Mouse (Mus musculus): Measurements from ENCODE around the gene Clba1. TPM values are rescaled to one million over a fixed set of nuclear protein-coding genes. Genes with fewer than 3 reads are reported as not detected.
A peak's percentile ranks its signal among the peaks of the same experiment; 100 is the strongest.

The Clba1 gene
- polyA plus RNA-seq (2014; fragmentation: Nextera tagmentation; extraction: Ambion mirVana), result 4.3 and 5.1 TPM in 2 replicates

DNA sequence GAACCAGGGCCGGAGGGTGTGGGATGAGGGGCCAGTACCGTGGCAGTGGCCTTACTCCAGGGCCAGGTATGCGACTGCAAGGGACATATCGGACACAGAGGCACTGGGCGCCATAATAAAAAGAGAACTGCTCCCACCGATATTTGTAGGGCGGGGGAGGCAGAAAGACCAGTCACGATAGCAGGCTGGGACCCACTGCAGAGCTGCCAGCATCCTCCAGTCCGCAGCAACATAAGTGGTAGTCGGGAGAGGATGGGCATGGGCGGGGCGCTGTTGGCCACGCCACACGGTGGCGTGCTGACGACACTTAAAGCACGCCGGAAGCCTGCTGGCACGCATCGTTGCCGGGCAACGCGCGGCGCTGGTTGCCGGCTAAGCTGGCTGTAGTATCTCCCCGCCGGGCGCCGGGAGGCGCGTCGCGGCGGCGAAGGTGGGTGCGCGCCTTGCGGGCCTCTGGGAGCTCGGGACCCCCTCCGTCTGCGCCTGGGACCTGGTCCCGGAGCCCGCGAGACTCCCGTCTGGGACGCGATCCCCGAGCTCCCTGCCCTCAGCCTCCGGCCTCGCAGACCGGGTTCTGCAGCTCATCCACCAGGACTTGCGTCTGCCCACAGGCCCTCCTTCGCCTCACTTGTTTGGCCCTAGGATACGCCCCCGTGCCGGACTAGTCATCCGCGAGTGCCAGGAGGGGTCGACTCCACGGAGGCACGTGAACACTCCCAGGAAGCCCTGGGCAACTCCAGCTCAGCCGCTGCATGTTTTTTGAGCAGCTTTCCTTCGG, at the start of gene Clba1:
Clba1 (plus strand) TSS at position 351 of the 778 bp plus-strand sequence.
- ATAC-seq (ENCODE audit: insufficient read depth), result peak; percentile 91
- H3K27ac ChIP-seq (ENCODE audit: low read depth), result no peak within 1 kb of the TSS

GRCm38 (mm10) chr12:112759471-112759870, 49.3 kb upstream of the Clba1 start:
- Histone ChIP-seq H3K4me3 (ENCODE audit: low read depth, low read length) (no peak overlapping the region), H3K9me3 (ENCODE audit: low read depth, low read length) (no peaks in the 10 kb centered on the region), H3K4me1 (ENCODE audit: insufficient read depth) (no peaks in the 10 kb centered on the region), H3K27me3 (ENCODE audit: insufficient read depth, low read length) (no peaks in the 10 kb centered on the region), H3K27ac (ENCODE audit: low read depth) (no peak overlapping the region), H3K36me3 (ENCODE audit: insufficient read depth) (no peaks in the 10 kb centered on the region), H3K9ac (no peak overlapping the region), H3K4me2 (no peak overlapping the region)
- no peak for DNase-seq
- TF ChIP-seq CTCF (IDR thresholded peaks at IDR 0.05; ENCODE audit: low read depth), result no peak
- WGBS, result 79% methylated on average over 3 of the region's 3 CpGs
- no peak for ATAC-seq (ENCODE audit: insufficient read depth)

More for the DNA sequence above, at the start of gene Clba1:
- DNase-seq, result peak; percentile 98
- peak; percentile 68 for TF ChIP-seq CTCF (IDR thresholded peaks at IDR 0.05; ENCODE audit: low read depth)
- no peaks in the 10 kb centered on the region for H3K9me3 ChIP-seq (ENCODE audit: low read depth, low read length)
- peak within 1 kb of the TSS; percentile 64 for H3K4me3 ChIP-seq (ENCODE audit: low read depth, low read length)
- H3K9ac ChIP-seq, result peak within 1 kb of the TSS; percentile 57
- H3K36me3 ChIP-seq (ENCODE audit: insufficient read depth), result no peaks in the 10 kb centered on the region
- peak within 1 kb of the TSS; percentile 99 for H3K4me2 ChIP-seq
- H3K27me3 ChIP-seq (ENCODE audit: insufficient read depth, low read length), result no peaks in the 10 kb centered on the region
- H3K4me1 ChIP-seq (ENCODE audit: insufficient read depth), result 0 out of 2 replicates have a peak, but pooled peaks cover 3% of the 10 kb centered on the region
- WGBS, result 1% methylated on average over 64 of the region's 64 CpGs

GRCm38 (mm10) chr12:112760154-112760926, 48.4 kb upstream of the Clba1 start, which contains the start of gene Pld4:
Pld4 (plus strand) TSS chr12:112760655.
- WGBS, result 40% methylated on average over 4 of the region's 4 CpGs
- ATAC-seq (ENCODE audit: insufficient read depth), result no peak
- no peak within 1 kb of the TSS for H3K4me2 ChIP-seq

GRCm38 (mm10) chr12:112761411-112761810, 47.3 kb upstream of the Clba1 start:
- TF ChIP-seq CTCF (IDR thresholded peaks at IDR 0.05; ENCODE audit: low read depth), result no peak
- no peak for ATAC-seq (ENCODE audit: insufficient read depth)
- Histone ChIP-seq H3K27ac (ENCODE audit: low read depth) (no peak overlapping the region), H3K27me3 (ENCODE audit: insufficient read depth, low read length) (no peaks in the 10 kb centered on the region), H3K9ac (no peak overlapping the region), H3K4me3 (ENCODE audit: low read depth, low read length) (no peak overlapping the region), H3K4me1 (ENCODE audit: insufficient read depth) (no peaks in the 10 kb centered on the region), H3K4me2 (no peak overlapping the region), H3K36me3 (ENCODE audit: insufficient read depth) (no peaks in the 10 kb centered on the region), H3K9me3 (ENCODE audit: low read depth, low read length) (no peaks in the 10 kb centered on the region)
- WGBS, result 80% methylated on average over 4 of the region's 4 CpGs
- no peak for DNase-seq

More at GRCm38 (mm10) chr12:112760154-112760926, 48.4 kb upstream of the Clba1 start, which contains the start of gene Pld4:
- no peaks in the 10 kb centered on the region for H3K27me3 ChIP-seq (ENCODE audit: insufficient read depth, low read length)
- TF ChIP-seq CTCF (IDR thresholded peaks at IDR 0.05; ENCODE audit: low read depth), result no peak
- H3K9ac ChIP-seq, result no peak within 1 kb of the TSS
- no peak within 1 kb of the TSS for H3K27ac ChIP-seq (ENCODE audit: low read depth)
- H3K4me1 ChIP-seq (ENCODE audit: insufficient read depth), result no peaks in the 10 kb centered on the region
- no peaks in the 10 kb centered on the region for H3K36me3 ChIP-seq (ENCODE audit: insufficient read depth)
- no peak for DNase-seq
- no peaks in the 10 kb centered on the region for H3K9me3 ChIP-seq (ENCODE audit: low read depth, low read length)
- no peak within 1 kb of the TSS for H3K4me3 ChIP-seq (ENCODE audit: low read depth, low read length)

DNA sequence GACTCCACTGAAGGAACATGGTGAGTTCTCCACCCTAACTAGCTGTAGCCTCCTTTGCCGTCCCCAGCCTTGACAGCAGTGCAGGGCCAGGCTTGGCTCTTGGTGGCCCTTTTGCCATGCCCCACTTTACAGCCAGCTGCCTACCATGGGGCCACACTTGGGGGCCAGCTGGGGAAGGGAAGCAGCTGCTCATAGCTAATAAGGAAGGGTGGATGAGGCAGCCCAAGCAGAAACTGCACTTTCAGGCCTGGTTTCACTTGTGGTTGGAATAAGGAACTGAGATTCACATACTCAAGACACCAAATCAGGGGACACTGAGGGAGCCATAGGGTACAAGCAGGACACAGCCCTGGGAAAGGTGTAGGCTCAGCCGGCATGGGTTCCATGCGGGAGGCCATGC, 46.7 kb upstream of the Clba1 start:
- H3K9ac ChIP-seq, result no peak overlapping the region
- no peak for TF ChIP-seq CTCF (IDR thresholded peaks at IDR 0.05; ENCODE audit: low read depth)
- H3K9me3 ChIP-seq (ENCODE audit: low read depth, low read length), result no peaks in the 10 kb centered on the region
- H3K4me3 ChIP-seq (ENCODE audit: low read depth, low read length), result no peak overlapping the region
- no peaks in the 10 kb centered on the region for H3K27me3 ChIP-seq (ENCODE audit: insufficient read depth, low read length)
- H3K4me2 ChIP-seq, result no peak overlapping the region
- DNase-seq (no peak), ATAC-seq (ENCODE audit: insufficient read depth) (no peak)
- no peaks in the 10 kb centered on the region for H3K36me3 ChIP-seq (ENCODE audit: insufficient read depth)
- H3K4me1 ChIP-seq (ENCODE audit: insufficient read depth), result no peaks in the 10 kb centered on the region
- H3K27ac ChIP-seq (ENCODE audit: low read depth), result no peak overlapping the region
- WGBS, result 79% methylated on average over 3 of the region's 3 CpGs

- no peaks in the 10 kb centered on the region for H3K4me1 ChIP-seq (ENCODE audit: insufficient read depth)
- H3K36me3 ChIP-seq (ENCODE audit: insufficient read depth), result no peaks in the 10 kb centered on the region
- H3K27me3 ChIP-seq (ENCODE audit: insufficient read depth, low read length), result no peaks in the 10 kb centered on the region
- no peak for TF ChIP-seq CTCF (IDR thresholded peaks at IDR 0.05; ENCODE audit: low read depth)
- H3K4me3 ChIP-seq (ENCODE audit: low read depth, low read length), result no peak overlapping the region
- no peaks in the 10 kb centered on the region for H3K9me3 ChIP-seq (ENCODE audit: low read depth, low read length)
- ATAC-seq (ENCODE audit: insufficient read depth) (no peak), DNase-seq (no peak)
- WGBS, result 84% methylated on average over 4 of the region's 4 CpGs
- no peak overlapping the region for H3K4me2 ChIP-seq
- H3K27ac ChIP-seq (ENCODE audit: low read depth), result no peak overlapping the region
- no peak overlapping the region for H3K9ac ChIP-seq
Measured at GRCm38 (mm10) chr12:112763176-112763575, 45.6 kb upstream of the Clba1 start.

GRCm38 (mm10) chr12:112764141-112764540, 44.6 kb upstream of the Clba1 start:
- no peak for TF ChIP-seq CTCF (IDR thresholded peaks at IDR 0.05; ENCODE audit: low read depth)
- Histone ChIP-seq H3K27ac (ENCODE audit: low read depth) (no peak overlapping the region), H3K27me3 (ENCODE audit: insufficient read depth, low read length) (no peaks in the 10 kb centered on the region), H3K4me3 (ENCODE audit: low read depth, low read length) (no peak overlapping the region), H3K4me1 (ENCODE audit: insufficient read depth) (no peaks in the 10 kb centered on the region), H3K9ac (no peak overlapping the region), H3K9me3 (ENCODE audit: low read depth, low read length) (no peaks in the 10 kb centered on the region), H3K4me2 (no peak overlapping the region), H3K36me3 (ENCODE audit: insufficient read depth) (no peaks in the 10 kb centered on the region)
- WGBS, result 72% methylated on average over 5 of the region's 5 CpGs
- DNase-seq, result no peak
- ATAC-seq (ENCODE audit: insufficient read depth), result no peak

All from lung, embryonic 14.5 days (tissue).